Mouse (Mus musculus) right cerebral cortex, postnatal 10 days (tissue): ENCODE data around the gene Col4a2.

Experiments used
- DNase-seq, 2 experiments: peaks; one replicate each; pipeline ENCODE4 v3.0.0; 2021; ENCODE audit warnings: low spot score in 2 of 2

Gene Col4a2

DNA sequence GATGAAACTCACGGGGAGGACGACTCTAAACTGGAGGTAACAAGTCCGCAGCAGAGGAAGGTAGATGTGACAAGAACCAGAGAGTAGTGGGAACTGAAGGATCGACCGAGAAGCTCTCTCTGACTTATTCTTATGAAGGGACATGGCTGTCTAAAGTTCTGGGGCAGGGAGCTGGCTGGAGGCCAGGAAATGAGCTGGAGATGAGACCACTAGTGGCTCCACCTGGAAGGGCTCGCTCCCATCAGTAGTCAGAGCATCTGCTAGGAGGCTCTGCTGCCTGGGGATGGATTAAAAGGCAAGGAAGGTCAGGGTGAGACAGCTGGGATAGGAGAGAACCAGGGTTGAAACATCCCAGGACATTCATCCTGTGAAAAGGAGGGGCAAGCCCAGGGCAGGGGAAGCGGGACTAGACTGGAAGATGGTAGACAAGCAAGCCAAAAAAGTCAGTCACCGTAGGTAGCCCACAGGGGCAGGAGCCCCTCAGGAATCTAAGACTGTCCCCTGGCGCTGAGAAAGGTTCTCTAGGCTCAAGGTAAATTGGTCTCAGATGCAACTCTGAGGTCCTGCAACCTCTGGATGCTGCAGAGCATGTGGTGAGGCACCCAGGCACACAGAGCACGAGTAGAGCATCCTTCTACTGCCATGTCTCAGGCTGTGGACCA lies 16.2 kb upstream of the Col4a2 start:
- no peak for DNase-seq

DNA sequence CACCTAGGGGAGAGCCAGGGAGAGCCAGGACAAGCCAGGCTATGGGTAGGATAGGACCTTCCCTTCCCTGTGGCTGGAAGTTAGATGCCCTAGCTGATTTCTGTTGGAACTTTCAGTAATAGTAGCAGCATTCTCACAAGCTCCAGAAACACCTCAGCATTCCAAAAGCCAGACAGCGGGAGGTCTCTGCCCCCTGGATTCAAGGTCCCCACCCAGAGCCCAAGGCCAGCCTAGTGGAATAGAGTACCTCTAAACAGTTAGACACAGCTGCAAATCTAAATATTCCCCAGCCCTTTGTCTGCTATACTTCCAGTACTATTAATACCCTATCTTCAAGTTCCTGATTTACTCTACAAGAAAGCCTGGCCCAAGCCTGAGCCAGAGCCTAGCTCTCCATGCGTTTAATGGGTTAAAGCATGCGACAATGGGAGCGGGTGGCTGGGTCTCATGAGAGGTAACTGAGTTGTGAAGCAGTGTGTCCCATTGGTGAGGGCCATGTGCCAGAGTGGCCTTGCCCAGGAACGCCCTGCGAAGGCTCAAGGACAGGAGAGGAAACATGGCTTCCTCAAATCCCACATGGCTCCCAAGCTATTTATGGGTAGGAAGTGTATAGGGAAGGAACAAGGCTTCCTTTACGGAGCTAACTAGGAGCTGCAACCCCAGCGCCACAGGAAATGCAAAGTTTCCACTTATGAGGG lies 15.3 kb upstream of the Col4a2 start:
- DNase-seq, result no peak

DNA sequence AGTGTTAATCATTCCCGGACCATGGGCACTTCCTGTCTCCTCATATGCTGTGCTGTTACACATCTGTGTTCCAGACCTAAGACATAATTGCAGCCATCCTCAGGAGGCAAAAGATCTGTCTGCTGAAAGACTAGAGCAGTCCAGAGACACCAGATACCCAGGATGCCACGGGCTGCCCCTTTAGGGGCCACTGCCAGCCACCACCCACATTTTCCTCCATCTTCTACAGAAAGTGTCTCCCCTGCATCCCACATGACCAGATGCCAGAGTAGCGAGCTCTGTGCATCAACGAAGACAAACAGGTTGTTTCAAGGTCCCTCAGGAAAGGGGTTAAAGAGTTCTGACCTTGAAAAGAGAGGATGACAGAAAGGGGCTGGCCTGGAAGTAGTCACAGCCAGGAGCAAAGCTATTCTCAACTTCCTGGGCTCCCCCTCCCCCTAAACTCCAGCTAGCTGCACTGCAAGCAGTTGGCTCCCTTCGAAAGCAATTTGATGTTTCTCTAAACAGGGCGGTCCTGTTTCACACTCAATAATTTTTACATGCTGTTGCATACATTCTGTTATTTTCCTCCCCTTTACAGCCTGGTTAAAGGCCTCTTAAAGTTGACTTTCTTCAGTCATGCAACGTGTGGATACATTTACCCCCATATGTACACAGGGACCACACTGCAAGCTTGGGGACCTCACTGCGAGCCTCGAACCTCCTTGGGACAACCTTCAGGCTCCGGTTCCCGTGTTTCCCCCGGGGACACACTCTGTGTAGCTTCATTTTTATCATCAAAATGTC lies 13.9 kb upstream of the Col4a2 start:
- no peak for DNase-seq

DNA sequence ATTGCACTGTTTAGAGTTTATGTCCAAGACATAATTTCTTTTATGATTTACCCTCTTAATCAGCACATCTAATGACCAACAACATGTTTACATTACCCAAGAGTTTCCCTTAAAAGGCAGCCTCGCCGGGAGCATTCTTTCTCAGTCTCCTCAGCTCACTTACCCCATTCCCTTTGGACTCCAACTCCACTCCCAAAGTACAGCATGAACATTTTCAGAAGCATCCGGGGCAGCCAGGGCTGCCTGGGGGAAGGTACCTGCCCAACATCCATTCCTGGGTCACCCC lies 13.3 kb upstream of the Col4a2 start:
- DNase-seq, result no peak

- no peak for DNase-seq
These were observed 12.2 kb upstream of the Col4a2 start for GRCm38 (mm10) chr8:11300436-11300835.

- DNase-seq, result no peak
These were observed 8.5 kb upstream of the Col4a2 start for GRCm38 (mm10) chr8:11304027-11304601.

DNA sequence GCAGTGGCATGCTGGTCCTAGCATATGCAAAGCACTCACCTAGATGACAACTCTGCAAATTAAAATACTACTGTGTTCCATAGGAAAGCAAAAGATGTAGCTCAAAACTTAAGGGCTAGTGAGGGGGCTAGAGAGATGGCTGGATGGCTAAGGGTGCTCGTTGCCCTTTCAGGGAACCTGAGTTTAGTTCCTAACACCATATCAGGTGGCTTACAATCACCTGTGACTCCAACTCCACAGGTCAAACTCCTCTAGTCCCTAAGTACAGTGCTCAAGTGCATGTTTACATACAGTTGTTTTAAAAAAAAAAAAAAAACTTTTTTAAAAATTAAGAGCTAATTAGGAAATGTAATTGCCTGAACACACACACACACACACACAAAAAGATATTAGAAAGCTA lies 7.1 kb upstream of the Col4a2 start:
- no peak for DNase-seq

GRCm38 (mm10) chr8:11307451-11307850 lies 5.2 kb upstream of the Col4a2 start:
- no peak for DNase-seq

- DNase-seq, result no peak
These were observed 4.0 kb upstream of the Col4a2 start for GRCm38 (mm10) chr8:11308570-11308998.

- DNase-seq, result no peak
These were observed 3.4 kb upstream of the Col4a2 start for GRCm38 (mm10) chr8:11309226-11309625.

DNA sequence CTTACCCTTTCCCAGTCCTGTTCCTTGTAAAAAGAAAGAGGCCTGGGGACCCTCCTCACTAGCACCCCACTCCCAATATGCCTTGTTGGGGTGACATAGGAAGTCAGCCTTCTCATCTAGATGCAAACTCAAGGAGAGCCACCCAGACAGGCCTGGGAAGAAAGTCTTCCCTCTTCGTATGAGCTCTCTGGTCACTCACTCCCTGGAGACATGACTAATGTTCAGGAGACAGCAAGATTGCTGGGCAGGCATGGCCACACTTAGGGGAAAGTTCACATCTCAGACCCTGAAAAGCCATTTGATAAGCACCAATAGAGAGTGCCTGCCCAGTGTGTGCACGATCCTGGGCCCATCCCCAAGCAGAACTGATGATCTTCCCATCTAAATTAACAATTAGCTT lies 2.6 kb upstream of the Col4a2 start:
- no peak for DNase-seq

GRCm38 (mm10) chr8:11311681-11312348 lies 790 bp upstream of the Col4a2 start:
- peak; percentile 37 to 43 for DNase-seq

GRCm38 (mm10) chr8:11313176-11314111 lies 839 bp downstream of the Col4a2 start:
- peak in 1 of 2 experiments; percentile 41 for DNase-seq

DNA sequence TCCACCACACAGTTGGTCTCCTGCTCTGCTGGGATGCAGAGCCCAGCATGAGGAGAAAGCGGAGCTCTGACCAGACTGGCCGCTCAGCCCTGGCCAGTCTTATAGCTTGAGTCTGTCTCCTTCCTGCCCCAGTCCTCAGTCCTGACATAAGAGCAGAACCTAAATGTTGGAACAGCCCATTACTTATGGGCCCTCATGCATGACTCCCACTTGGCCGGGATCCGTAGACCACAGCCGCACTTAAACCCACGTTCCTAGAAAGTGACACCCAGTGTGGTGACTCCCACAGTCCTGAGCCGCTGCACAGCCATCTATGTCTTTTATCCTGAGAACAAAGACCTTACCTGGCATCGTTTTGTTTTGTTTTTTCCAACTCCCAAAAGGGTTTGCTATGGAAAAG lies 2.0 kb downstream of the Col4a2 start:
- no peak for DNase-seq

DNA sequence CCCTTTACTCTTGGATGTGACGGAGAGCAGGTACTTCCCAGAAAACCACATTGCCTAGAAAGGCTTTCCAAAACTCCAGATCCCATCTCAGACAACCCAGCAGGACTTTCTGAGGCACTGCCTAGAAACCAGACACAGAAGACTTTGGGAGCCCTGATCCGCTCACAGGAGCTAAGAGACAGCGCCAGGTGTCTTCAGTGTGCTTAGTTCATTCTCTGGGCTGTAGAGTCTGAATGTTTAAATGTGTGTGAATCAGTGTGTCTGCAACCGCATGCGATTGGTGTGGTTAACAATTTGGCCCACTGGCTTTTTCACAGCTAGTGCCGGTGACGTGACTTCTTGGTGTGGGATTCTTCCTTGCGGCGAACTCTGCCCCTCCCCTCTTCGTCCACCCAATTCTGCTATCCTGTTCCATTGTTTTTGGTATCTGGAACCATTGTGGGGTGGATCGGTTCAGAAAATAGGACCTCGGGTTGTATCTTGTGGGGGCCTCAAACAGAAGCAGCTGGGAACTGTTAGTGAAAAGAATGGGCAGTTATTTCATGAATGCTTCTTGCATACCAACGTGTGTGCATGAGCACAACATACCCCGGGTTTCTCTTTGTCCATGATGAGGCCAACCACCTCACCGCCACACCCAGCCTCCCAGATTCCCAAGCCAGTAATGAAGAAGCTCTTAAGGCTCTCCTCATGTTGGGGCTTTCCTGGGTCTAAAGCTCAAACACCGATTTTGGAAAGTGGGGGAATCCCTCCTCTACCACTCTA lies 2.8 kb downstream of the Col4a2 start:
- no peak for DNase-seq

- DNase-seq, result no peak
These were observed 3.5 kb downstream of the Col4a2 start for GRCm38 (mm10) chr8:11316118-11316517.

DNA sequence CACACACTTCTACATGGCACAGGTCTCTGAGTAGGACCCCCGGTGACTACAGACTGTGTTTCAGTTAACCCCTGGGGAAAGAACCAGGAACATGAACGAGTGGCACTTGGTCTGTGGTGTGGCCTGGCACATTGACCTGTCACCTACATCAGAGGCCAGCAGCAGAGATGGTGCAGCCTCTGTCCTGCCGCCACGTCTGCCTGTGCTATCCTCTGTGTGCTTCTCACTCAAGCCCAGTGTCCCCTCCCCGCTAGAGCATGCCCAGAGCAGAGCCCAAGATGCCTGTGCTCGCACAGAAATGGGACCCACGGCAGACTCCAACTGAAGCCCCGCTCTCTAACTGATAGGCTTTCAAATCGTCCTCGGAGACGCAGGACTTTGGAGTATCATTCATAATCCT lies 6.8 kb downstream of the Col4a2 start:
- no peak for DNase-seq

GRCm38 (mm10) chr8:11321841-11322240 lies 9.2 kb downstream of the Col4a2 start:
- no peak for DNase-seq

DNA sequence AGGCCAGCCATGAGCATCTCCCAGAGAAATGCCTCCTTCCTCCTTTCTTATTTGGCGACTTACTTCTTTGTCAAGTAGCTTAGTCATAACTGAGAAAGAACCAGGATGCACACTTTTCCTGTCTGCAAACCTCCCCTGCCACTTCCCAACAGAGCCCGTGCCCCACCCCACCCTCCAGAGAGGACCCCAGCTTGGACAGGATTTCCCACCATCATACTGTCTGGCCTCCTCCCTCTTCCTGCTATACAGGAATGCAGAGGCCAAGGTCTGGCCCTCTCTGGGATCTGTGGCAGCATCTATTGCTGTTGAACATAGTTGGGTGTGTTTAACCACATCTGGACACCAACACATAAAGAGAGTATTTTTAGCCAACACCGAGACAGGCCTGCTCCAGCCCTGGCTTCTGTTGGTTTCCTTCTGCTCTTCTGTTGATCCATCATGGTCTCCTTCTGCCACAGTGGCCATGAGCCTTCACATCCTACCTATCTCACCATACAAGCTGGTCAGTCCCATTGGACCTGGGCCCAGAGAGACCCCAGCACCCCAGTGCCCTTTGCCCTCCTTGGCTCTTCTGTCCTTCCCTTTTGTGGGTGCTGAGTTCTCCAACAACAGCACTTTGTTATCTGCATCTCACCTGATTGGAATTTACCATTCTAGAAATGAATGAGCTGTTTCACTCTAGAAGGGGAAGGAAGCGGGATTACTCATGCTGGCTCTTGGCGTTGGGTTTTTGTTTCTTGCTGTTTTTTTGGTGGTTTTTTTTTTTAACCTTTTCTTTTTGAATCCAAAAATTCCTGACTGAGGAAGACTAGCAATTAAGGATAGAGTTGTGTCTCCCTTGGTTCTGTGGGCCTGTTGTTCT lies 10.3 kb downstream of the Col4a2 start:
- no peak for DNase-seq
